Mouse (Mus musculus) T-helper 17 cell (primary cell): ENCODE results near the gene Hivep3.

Experiments
- in situ Hi-C, 2 experiments: fragments of 300-600 bp; cut with MboI, MseI; formaldehyde crosslinking; loops; 1 replicate in 1 of 2; 2 replicates in 1 of 2; pipeline ENCODE4 v1.15.1; 2025; ENCODE audit warnings: high pct_unique_total_duplicates in 2 of 2

Gene Hivep3

GRCm38 (mm10) chr4:119972375-119972774 lies 238.8 kb downstream of the Hivep3 start:
- in situ Hi-C loops: loop anchor here in 1 of 2 experiments (25.0 kb wide), 1 partner anchor 1015 kb away; no protein-coding TSS in a partner anchor

GRCm38 (mm10) chr4:119973729-119974605 lies 240.4 kb downstream of the Hivep3 start:
- in situ Hi-C loops: loop anchor here in 1 of 2 experiments (25.0 kb wide), 1 partner anchor 1013 kb away; no protein-coding TSS in a partner anchor

- in situ Hi-C loops: loop anchor here in 1 of 2 experiments (5.0 kb wide), 1 partner anchor 47 kb away; no protein-coding TSS in a partner anchor
Measured at GRCm38 (mm10) chr4:119975242-119975641, 241.7 kb downstream of the Hivep3 start.

GRCm38 (mm10) chr4:119975822-119976221 lies 242.2 kb downstream of the Hivep3 start:
- in situ Hi-C loops: loop anchor here in 1 of 2 experiments (5.0 kb wide), 1 partner anchor 46 kb away; no protein-coding TSS in a partner anchor

- in situ Hi-C loops: loop anchor here in 1 of 2 experiments (5.0 kb wide), 1 partner anchor 46 kb away; no protein-coding TSS in a partner anchor
Measured at GRCm38 (mm10) chr4:119976428-119977168, 243.0 kb downstream of the Hivep3 start.

- in situ Hi-C loops: loop anchor here in 1 of 2 experiments (5.0 kb wide), 1 partner anchor 44 kb away; no protein-coding TSS in a partner anchor
Measured at GRCm38 (mm10) chr4:119977817-119978491, 244.4 kb downstream of the Hivep3 start.

- in situ Hi-C loops: loop anchor here in 1 of 2 experiments (5.0 kb wide), 1 partner anchor 43 kb away; no protein-coding TSS in a partner anchor
Measured at GRCm38 (mm10) chr4:119979238-119979829, 245.8 kb downstream of the Hivep3 start.

- in situ Hi-C loops: loop anchor here (5.0 kb wide), 2 partner anchors 42 to 47 kb away; no protein-coding TSS in a partner anchor
Measured at GRCm38 (mm10) chr4:119979918-119980317, 246.3 kb downstream of the Hivep3 start.

GRCm38 (mm10) chr4:119981047-119981720 lies 247.6 kb downstream of the Hivep3 start:
- in situ Hi-C loops: loop anchor here in 1 of 2 experiments (5.0 kb wide), 1 partner anchor 46 kb away; no protein-coding TSS in a partner anchor

- in situ Hi-C loops: no loop called here
Measured at GRCm38 (mm10) chr4:119986065-119986464, 252.5 kb downstream of the Hivep3 start.

- in situ Hi-C loops: no loop called here
Measured at GRCm38 (mm10) chr4:119986580-119987291, 253.2 kb downstream of the Hivep3 start.

- in situ Hi-C loops: no loop called here
Measured at GRCm38 (mm10) chr4:119987376-119988087, 253.9 kb downstream of the Hivep3 start.

- in situ Hi-C loops: no loop called here
Measured at GRCm38 (mm10) chr4:119989031-119989693, 255.6 kb downstream of the Hivep3 start.

GRCm38 (mm10) chr4:119990346-119990745 lies 256.8 kb downstream of the Hivep3 start:
- in situ Hi-C loops: no loop called here

GRCm38 (mm10) chr4:119990841-119991240 lies 257.3 kb downstream of the Hivep3 start:
- in situ Hi-C loops: no loop called here

- in situ Hi-C loops: no loop called here
Measured at GRCm38 (mm10) chr4:119991758-119992157, 258.2 kb downstream of the Hivep3 start.

- in situ Hi-C loops: no loop called here
Measured at GRCm38 (mm10) chr4:119996377-119996776, 262.8 kb downstream of the Hivep3 start.

- in situ Hi-C loops: no loop called here
Measured at GRCm38 (mm10) chr4:119997351-119997750, 263.8 kb downstream of the Hivep3 start.
